Mouse (Mus musculus) cerebellum, adult 9-10 months (tissue): ENCODE measurements around the gene Adgrd1.
"Not testable (repeated sequence)": the region's sequence is repeated elsewhere in the genome, so short reads cannot be mapped to it uniquely, and the experiment has no call there.

Experiments used
- DNase-seq: peaks from one replicate; pipeline ENCODE4 v3.0.0; 2022

The Adgrd1 gene

GRCm38 (mm10) chr5:129104043-129104442, 7.5 kb downstream of the Adgrd1 start:
- DNase-seq, result no peak

DNA sequence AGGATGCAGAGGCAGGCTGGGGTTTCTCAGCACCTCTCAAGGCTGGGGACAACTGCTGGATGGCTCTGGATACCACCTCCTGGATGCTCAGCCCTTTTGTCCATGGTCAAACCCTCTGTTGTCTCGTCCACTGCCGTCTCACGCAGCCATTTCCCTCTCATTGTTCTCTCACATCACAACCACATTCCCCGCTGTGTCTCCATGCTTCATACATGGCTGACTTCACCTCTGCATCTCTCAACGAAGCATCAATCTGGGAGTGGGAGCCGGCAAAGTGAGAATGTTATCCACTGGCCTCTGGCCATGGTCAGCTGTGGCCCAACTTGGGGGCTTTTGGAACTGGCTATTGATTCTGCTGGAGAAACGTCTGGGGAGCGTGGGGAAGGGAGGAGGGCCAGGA, 15.2 kb downstream of the Adgrd1 start:
- DNase-seq, result no peak

GRCm38 (mm10) chr5:129113741-129114476, 17.4 kb downstream of the Adgrd1 start:
- no peak for DNase-seq

DNA sequence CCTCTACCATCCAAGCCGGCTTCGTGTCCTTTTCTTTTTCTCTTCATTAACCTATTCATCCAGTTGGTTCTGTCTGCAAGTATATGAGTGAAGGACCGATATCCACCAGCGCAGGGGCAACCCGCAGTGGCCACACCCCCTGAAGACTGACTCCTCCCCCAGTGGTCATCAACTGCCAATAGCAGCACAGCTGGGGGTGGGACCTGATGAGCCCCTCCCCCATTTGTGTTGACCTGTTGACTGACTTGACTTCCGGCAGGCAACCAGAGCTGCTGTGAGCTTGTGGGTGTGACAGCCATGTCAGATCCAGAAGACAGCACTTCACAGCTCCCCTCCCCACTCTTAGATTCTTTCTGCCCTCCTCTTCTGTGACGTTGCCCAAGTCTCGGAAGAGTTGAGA, 19.7 kb downstream of the Adgrd1 start:
- DNase-seq, result no peak

- no peak for DNase-seq
These were observed 21.1 kb downstream of the Adgrd1 start for GRCm38 (mm10) chr5:129117593-129118113.

- no peak for DNase-seq
These were observed 22.0 kb downstream of the Adgrd1 start for GRCm38 (mm10) chr5:129118523-129118922.

GRCm38 (mm10) chr5:129119146-129119545, 22.6 kb downstream of the Adgrd1 start:
- no peak for DNase-seq

- DNase-seq, result no peak
These were observed 25.2 kb downstream of the Adgrd1 start for GRCm38 (mm10) chr5:129121654-129122285.

DNA sequence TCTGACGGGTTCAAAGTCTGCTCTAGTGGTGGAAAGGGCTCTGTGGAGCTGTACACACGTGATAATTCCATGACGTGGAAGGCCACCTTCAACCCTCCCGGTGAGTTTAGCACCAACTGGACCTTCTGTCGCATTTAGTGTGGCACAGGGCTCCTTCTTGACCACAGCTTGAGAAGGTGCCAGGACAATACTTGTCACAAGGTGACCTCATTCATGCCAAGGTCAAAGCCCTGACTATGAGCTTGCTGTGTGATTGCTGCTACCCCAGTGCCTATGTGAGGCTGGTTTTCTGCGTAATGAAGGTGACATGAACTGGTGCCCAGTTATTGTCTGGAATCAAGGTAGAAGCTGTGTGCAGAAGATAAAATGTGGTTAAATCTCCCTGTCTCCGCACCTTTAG, 25.9 kb downstream of the Adgrd1 start:
- DNase-seq, result no peak

- no peak for DNase-seq
These were observed 27.7 kb downstream of the Adgrd1 start for GRCm38 (mm10) chr5:129124070-129124828.

DNA sequence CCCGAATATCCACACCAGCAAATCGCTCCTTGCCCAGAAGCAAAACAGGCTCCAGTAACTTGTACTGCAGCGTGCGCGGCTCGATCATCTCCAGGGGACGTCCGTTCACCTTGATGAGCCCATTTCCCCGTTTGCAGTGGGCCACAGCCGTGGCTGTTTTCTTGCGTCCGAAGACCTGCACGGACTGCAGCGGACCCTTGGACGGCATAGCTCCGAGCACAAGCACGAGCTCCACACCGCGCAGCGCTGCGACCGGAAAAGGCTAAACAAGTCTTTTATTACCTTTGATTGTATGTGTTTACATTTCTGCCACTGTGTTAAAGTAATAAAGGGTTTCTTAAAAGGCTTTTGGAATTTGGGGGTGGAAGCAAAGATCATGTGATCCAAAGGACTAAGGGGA, 31.8 kb downstream of the Adgrd1 start:
- DNase-seq, result not testable (repeated sequence)

GRCm38 (mm10) chr5:129130301-129130700, 33.8 kb downstream of the Adgrd1 start:
- no peak for DNase-seq

GRCm38 (mm10) chr5:129137405-129137804, 40.9 kb downstream of the Adgrd1 start:
- DNase-seq, result no peak

- no peak for DNase-seq
These were observed 42.0 kb downstream of the Adgrd1 start for GRCm38 (mm10) chr5:129138576-129138975.

DNA sequence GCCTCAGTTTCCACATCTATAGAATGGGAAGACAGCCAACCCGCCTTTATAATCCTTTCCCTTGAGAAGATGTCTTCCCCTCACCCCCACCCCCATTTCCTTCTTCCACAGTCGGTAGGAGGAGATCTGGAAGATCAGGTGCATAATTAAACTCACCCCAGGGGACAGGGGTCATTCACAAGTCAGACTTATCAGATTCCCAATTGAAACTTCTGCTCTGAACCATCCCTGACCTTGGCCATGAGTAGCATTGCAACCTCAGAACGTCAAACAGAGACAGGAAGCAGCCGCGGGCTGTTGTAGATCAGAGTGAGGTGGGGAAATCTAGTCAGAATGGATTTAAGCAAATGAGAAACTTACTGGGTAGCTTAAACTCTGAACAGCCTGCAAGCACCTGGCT, 46.3 kb downstream of the Adgrd1 start:
- no peak for DNase-seq

- no peak for DNase-seq
These were observed 48.9 kb downstream of the Adgrd1 start for GRCm38 (mm10) chr5:129145307-129145935.

DNA sequence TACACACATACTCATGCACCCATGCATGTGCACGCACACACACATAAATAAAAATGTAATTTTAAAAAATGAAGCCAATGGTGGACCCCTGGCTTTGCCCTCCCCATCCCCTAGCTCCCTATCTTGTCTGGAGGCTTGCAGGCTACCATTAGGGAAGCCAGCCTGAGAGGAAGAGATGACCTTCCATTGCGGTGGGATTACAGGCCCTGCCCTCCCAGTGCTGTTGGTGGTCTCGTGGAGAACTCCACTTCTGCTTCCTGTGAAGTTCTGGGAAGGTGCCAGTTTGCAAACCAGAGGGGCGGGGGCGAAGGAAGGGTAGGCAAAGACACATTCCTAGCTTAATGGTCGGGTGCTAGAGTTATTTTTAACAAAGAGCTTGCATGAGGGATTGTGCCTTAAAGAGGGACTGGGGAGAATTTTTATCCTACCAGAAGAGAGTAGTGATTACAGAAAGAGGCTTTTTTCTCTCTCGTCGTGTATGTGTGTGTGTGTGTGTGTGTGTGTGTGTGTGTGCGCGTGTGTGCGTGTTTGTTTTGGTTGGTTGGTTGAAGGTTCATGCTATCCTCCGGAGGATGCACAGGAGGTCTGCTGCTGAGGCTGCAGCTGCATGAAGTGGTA, 50.5 kb downstream of the Adgrd1 start:
- DNase-seq, result no peak

DNA sequence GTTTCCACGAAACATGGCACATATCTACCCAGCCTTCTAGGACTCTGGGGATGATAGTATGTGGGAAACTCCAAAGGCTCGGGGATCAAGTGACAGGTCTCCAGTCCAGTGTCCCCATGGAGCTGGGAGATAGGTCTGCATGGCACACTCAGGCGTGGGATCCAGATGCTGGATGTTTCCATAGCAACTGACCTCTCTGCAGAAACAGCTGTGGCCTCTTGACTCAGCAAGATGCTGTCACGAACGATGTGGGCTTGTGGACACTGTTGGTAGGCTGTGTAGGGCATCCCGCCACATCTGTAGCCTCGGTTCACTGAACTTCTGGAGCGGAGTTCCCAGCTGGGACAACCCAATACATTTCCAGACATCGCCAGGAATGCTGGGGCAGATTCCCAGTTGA, 51.9 kb downstream of the Adgrd1 start:
- DNase-seq, result no peak

GRCm38 (mm10) chr5:129155023-129155901, 58.7 kb downstream of the Adgrd1 start:
- DNase-seq, result no peak

- no peak for DNase-seq
These were observed 59.4 kb downstream of the Adgrd1 start for GRCm38 (mm10) chr5:129155902-129156311.

- DNase-seq, result no peak
These were observed 65.0 kb downstream of the Adgrd1 start for GRCm38 (mm10) chr5:129161372-129162051.
